Mouse (Mus musculus) lung, embryonic 14.5 days (tissue): ENCODE results near the gene Exph5. TPM values are rescaled to one million over a fixed set of nuclear protein-coding genes. Genes with fewer than 3 reads are reported as not detected.

Experiments used
- ATAC-seq: fragments of 200-750 bp; cut with Nextera tagmentation; 2 replicates; pipeline ENCODE4 v1.8.0; 2017; ENCODE audit warnings: mild to moderate bottlenecking, moderate TSS enrichment, moderate library complexity; ENCODE audit not compliant: insufficient read depth
- DNase-seq: peaks from one replicate; pipeline ENCODE4 v3.0.0-alpha.2; 2015
- H3K27ac ChIP-seq: fragments of 300-500 bp; sonication (generic); 2 replicates; pipeline ENCODE4 v1.5.1; 2014; ENCODE audit warnings: low read depth, mild to moderate bottlenecking, moderate library complexity
- H3K27me3 ChIP-seq: fragments of 300-500 bp; sonication (generic); 2 replicates; pipeline ENCODE4 v1.6.1; 2014; ENCODE audit warnings: low read length, control low read depth; ENCODE audit not compliant: insufficient read depth
- H3K36me3 ChIP-seq: fragments of 300-500 bp; sonication (generic); 2 replicates; pipeline ENCODE4 v1.6.1; 2014; ENCODE audit warnings: control low read depth; ENCODE audit not compliant: insufficient read depth
- H3K4me1 ChIP-seq: fragments of 300-500 bp; sonication (generic); 2 replicates; pipeline ENCODE4 v1.6.1; 2014; ENCODE audit warnings: antibody characterized with exemption, control low read depth; ENCODE audit not compliant: insufficient read depth
- H3K4me2 ChIP-seq: fragments of 300-500 bp; sonication (generic); 2 replicates; pipeline ENCODE4 v1.6.1; 2014; ENCODE audit warnings: mild to moderate bottlenecking
- H3K4me3 ChIP-seq: fragments of 300-500 bp; sonication (generic); 2 replicates; pipeline ENCODE4 v1.5.1; 2014; ENCODE audit warnings: low read depth, low read length
- H3K9ac ChIP-seq: fragments of 300-500 bp; sonication (generic); 2 replicates; pipeline ENCODE4 v1.6.1; 2014
- H3K9me3 ChIP-seq: fragments of 300-500 bp; sonication (generic); 2 replicates; pipeline ENCODE4 v1.6.1; 2016; ENCODE audit warnings: low read depth, low read length, control low read depth
- CTCF ChIP-seq: IDR thresholded peaks from 2 replicates; pipeline ENCODE4 v1.5.1; 2016; ENCODE audit warnings: antibody characterized with exemption, low read depth
- WGBS: fragments of 180-500 bp; shearing (Covaris S2); extraction: QIAGEN DNeasy Blood & Tissue Kit; methylation state at CpG from one replicate; pipeline ENCODE4 v1.1.7; 2014; 5-methylcytosine and 5-hydroxymethylcytosine counted together
- polyA plus RNA-seq: library from polyadenylated mRNA; unstranded; fragments of >200 nt; fragmentation: Nextera tagmentation; extraction: Ambion mirVana; gene quantifications from 2 replicates; pipeline ENCODE4 v1.2.1, GENCODE M21; 2014

The Exph5 gene
- polyA plus RNA-seq, 1 experiment from 2014 or later, result 5.0 TPM

DNA sequence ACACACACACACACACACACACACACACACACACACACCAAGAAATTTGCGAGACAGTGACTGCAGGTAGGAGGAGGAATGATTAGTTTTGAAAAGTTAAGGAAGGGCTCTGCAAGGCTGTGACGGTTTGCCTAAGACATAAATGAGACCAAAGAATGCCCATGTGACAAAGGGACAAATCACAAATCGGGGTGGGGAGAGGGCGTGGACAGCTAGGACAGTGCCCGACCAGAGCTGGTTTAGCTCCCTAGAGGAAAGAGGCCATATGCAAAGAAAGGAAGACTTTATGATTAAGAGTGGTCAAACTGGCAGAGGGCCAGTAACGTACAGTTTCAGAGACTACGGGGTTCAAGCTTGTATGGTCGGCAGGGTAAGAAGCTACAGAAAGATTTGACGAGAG, 28.8 kb downstream of the Exph5 start:
- TF ChIP-seq CTCF, result no peak
- WGBS, result 54% methylated on average over 9 of the region's 9 CpGs
- peak; percentile 6 for DNase-seq
- Histone ChIP-seq H3K27ac (no peak overlapping the region), H3K9ac (no peak overlapping the region), H3K4me1 (0 out of 2 replicates have a peak, but pooled peaks cover 3% of the 10 kb centered on the region), H3K4me2 (no peak overlapping the region), H3K9me3 (no peaks in the 10 kb centered on the region; the same call in 1 of the 2 replicates), H3K27me3 (no peaks in the 10 kb centered on the region), H3K4me3 (no peak overlapping the region), H3K36me3 (no peaks in the 10 kb centered on the region)
- no peak for ATAC-seq

DNA sequence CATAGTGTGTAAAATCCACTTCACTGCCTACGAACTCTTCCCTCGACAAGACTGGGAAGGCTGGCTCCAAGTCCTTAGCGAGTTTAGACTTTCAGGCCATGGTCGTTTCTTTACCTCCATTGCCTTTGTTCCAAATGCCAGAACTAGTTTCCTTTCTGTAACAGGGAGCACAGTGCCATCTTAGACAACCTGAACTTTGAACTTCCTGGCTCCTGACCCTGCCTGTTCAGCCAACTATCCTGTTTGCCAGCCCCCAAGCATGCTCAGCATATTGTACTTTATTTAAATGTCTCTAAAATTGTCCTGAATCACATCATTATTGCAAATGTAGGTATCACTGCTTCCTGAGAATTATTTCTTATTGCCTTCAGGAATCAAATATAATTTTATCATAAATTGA, 32.0 kb downstream of the Exph5 start:
- WGBS, result 61% methylated on average over 4 of the region's 4 CpGs
- no peak for DNase-seq
- no peaks in the 10 kb centered on the region for H3K4me1 ChIP-seq
- no peaks in the 10 kb centered on the region for H3K36me3 ChIP-seq
- no peak overlapping the region for H3K4me3 ChIP-seq
- H3K9me3 ChIP-seq, result no peaks in the 10 kb centered on the region; the same call in 1 of the 2 replicates
- H3K4me2 ChIP-seq, result no peak overlapping the region
- no peak for TF ChIP-seq CTCF
- no peaks in the 10 kb centered on the region for H3K27me3 ChIP-seq
- no peak overlapping the region for H3K27ac ChIP-seq
- ATAC-seq, result no peak
- H3K9ac ChIP-seq, result no peak overlapping the region

DNA sequence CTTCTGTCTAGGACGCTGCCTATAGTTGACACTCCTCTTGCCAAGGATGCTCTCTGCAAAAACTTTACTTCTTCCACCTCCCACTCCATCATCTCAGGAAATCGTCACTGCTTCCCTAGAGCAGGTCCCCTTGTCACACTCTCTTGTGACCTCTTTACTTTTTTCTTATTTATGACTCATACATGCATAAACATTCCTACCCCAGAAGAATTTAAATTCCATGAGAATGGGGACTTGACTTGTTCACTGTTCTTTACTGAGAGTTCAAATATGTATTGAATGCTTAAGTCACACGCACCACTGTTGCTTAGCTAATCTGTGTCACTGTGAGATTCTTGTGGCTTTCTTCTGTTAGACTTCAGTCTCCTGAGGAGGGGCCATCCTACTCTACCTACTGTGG, 33.7 kb downstream of the Exph5 start:
- 62% methylated on average over 3 of the region's 3 CpGs for WGBS
- TF ChIP-seq CTCF, result no peak
- Histone ChIP-seq H3K27me3 (no peaks in the 10 kb centered on the region), H3K4me1 (no peaks in the 10 kb centered on the region), H3K36me3 (no peaks in the 10 kb centered on the region), H3K4me3 (no peak overlapping the region), H3K9me3 (no peaks in the 10 kb centered on the region; the same call in 1 of the 2 replicates), H3K4me2 (no peak overlapping the region), H3K27ac (no peak overlapping the region), H3K9ac (no peak overlapping the region)
- ATAC-seq (no peak), DNase-seq (no peak)

DNA sequence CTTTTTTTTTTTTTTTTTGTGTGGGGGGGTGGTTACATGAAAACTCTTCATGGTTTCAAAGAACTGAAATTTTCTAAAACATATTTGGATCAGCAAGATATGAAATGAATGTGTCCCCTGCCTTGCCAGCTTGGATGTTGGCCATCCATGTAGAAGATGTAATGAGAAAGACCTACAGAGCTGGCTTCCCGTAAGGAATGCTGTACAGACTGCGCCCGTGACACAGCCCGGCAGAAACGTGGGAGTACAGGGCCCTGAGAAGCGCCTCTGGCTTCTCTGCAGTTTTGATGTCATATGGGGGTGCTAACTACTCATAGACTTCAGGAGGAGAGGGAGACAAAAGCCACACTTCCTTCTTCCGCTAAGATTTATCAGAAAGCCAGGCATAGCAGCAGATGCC, 38.1 kb downstream of the Exph5 start:
- H3K27ac ChIP-seq, result no peak overlapping the region
- ATAC-seq, result no peak
- H3K27me3 ChIP-seq, result peaks cover 7% of the 10 kb centered on the region
- no peaks in the 10 kb centered on the region for H3K9me3 ChIP-seq
- no peak overlapping the region for H3K9ac ChIP-seq
- H3K4me1 ChIP-seq, result no peaks in the 10 kb centered on the region
- H3K4me3 ChIP-seq, result no peak overlapping the region
- no peak overlapping the region for H3K4me2 ChIP-seq
- no peak for DNase-seq
- no peak for TF ChIP-seq CTCF
- H3K36me3 ChIP-seq, result no peaks in the 10 kb centered on the region
- WGBS, result 67% methylated on average over 7 of the region's 7 CpGs

DNA sequence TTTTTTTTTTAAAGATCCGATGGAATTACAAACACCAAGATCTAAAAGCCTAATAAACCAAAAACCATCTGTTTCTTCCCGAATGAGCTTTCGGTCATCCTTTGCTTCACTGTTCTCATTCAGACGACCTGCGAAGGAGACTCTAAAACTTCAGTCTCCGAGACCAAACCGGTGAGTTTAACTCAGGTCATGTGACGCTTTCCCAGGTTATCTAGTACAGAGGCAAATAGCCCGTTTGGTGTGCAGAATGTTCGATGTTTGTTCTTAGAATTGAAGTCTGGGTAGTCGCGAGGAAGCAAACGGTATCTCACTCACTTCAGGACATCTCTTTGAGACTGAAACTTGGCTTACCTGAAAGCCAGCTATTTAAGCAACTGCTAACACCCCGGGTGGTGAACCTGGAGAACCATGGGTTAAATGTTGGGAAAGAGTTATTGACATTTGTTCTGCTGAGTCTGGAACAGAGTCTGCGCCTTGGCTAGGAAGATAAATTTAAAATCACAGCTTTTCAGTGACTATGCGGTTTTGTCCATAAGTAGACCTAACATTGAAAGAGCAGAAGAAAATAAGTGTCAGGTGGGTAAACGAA, 39.0 kb downstream of the Exph5 start:
- H3K4me3 ChIP-seq, result peak overlapping the region; percentile 45
- H3K27me3 ChIP-seq, result peaks cover 7% of the 10 kb centered on the region
- no peaks in the 10 kb centered on the region for H3K9me3 ChIP-seq
- peak overlapping the region; percentile 88 for H3K27ac ChIP-seq
- no peaks in the 10 kb centered on the region for H3K36me3 ChIP-seq
- DNase-seq (peak; percentile 45), ATAC-seq (no peak; the same call in 1 of the 2 replicates)
- H3K9ac ChIP-seq, result peak overlapping the region; percentile 45
- no peaks in the 10 kb centered on the region for H3K4me1 ChIP-seq
- WGBS, result 31% methylated on average over 17 of the region's 17 CpGs
- no peak for TF ChIP-seq CTCF
- H3K4me2 ChIP-seq, result peak overlapping the region; percentile 77

DNA sequence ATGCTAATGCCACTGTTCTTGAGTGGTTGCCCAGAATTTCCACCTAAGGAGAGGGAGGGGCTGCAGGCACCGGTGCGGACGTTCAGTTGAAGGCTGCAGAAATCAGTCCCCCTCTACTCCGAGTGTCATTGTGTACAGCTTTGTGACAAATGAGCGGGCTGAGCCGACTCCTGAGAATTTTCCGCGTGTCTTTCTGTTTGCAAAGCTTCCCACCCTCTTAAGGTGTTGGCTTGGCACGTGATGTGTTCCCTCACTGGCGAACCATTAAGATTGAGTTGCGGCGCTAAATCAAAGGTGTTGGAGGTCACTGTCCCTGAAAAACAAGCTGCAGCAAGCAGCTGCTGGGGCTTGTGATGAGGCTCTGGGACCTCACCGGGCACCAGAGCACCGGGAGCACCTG, 39.5 kb downstream of the Exph5 start:
- Histone ChIP-seq H3K9ac (peak overlapping the region; percentile 45), H3K27me3 (peaks cover 7% of the 10 kb centered on the region), H3K4me3 (peak overlapping the region; percentile 45), H3K9me3 (no peaks in the 10 kb centered on the region), H3K4me1 (no peaks in the 10 kb centered on the region), H3K27ac (peak overlapping the region; percentile 88), H3K4me2 (peak overlapping the region; percentile 77), H3K36me3 (no peaks in the 10 kb centered on the region)
- peak; percentile 68 for ATAC-seq
- peak; percentile 54 for DNase-seq
- TF ChIP-seq CTCF, result no peak
- WGBS, result 2% methylated on average over 14 of the region's 14 CpGs

DNA sequence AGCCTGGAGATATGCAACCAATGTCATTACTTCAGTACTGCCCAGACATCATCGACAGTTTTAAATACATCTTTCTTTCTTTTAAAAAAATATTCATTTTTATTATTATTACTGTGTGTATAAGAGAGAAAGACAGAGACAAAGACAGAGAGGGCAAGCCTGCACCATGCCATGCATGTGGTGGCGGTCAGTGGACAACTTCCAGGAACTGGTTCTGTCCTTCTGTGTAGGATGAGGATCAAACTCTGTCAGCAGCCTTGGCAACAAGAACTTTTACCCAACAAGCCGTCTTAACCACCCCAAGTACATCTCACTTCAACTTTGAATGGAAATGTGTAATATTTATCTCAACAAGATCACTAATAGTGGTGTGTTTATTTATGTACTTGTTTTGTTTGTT, 40.5 kb downstream of the Exph5 start:
- Histone ChIP-seq H3K4me1 (no peaks in the 10 kb centered on the region), H3K9me3 (no peaks in the 10 kb centered on the region), H3K4me2 (peak overlapping the region; percentile 77), H3K27ac (no peak overlapping the region), H3K4me3 (peak overlapping the region; percentile 45), H3K36me3 (no peaks in the 10 kb centered on the region), H3K27me3 (peaks cover 7% of the 10 kb centered on the region), H3K9ac (no peak overlapping the region)
- TF ChIP-seq CTCF, result no peak
- 0 out of 2 replicates have a peak, but pooled peaks have one; percentile 41 for ATAC-seq
- DNase-seq, result no peak
- 63% methylated on average over 3 of the region's 3 CpGs for WGBS
